Mouse (Mus musculus) T-helper 2 cell (primary cell): Measurements from ENCODE around the gene Msmp.

Experiments used
- in situ Hi-C: fragments of 300-600 bp; cut with MboI, MseI; formaldehyde crosslinking; loops from one replicate; pipeline ENCODE4 v1.15.1; 2025; ENCODE audit warnings: high pct_unique_total_duplicates

Gene Msmp

DNA sequence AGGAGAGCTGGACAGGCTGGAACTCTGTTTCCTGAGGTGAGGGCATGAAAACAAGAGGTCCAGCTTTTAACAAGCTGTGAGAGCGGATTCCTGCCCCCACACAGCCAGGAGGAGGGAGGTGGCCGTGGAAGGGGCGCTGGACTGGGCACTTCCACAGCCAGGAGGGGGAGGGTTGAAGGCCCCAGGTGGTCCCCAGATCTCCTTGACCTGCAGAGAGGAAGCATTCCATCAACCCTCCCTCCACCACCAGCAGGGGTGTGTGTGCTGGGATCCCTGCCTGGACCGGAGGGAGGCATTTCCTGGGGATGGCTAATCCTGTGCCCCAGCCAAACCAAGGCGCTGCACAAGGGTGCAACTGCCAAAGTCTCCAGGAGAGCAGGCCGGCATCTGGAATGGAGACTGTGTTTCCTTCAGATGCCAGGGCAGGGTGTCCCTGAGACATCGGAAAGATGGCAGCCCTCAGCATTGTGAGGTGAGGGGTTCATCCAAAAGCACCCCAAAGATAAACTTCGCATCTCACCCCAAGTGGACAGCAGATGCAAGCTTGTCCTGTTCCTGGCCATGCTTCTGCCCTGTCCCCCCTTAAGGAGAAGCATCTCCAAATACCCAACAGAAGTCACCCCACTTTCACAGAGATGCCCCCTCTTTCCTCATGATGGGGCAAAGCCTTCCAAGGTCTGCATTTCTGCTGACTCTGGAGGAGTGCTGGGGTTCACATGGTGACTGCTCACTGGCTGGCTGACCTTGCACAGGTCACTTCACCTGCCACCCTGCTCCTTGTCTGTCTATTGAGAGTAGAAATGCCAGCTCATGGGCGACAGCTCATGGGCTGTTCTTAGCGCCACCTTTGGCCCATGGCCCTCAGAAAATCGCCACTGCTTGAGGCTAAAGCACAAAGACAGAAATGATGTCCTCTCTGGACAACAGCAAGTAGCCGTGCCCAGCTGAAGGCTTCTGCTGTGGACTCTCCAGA lies at the start of gene Msmp:
TSS of gene Msmp (minus strand) at position 51 of the 973 bp plus-strand sequence.
- in situ Hi-C loops, result no loop called here

DNA sequence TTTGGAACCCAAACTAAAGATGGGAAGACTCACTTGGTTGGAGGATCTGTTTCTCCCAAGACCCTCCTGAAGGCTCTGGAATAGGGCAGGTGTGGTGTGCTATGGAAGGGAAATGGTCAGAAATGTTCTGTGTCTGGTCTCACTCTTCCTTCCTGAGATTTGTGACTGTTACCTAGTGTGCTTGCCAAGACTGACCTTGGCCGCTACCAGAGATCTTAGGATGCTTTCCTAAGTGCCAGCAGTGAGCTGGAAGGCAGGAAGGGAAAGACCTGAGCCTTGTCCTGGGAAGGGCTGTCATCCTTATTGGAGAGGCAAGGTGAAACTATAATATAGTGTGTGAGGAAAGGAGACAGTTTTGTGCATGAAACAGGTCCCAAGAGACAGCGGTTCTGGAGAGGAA lies 49.4 kb upstream of the Msmp start:
- in situ Hi-C loops, result loop anchor here (5.0 to 10.0 kb wide), 2 partner anchors 74 to 191 kb away; partner anchors contain the start of gene Olfr156

DNA sequence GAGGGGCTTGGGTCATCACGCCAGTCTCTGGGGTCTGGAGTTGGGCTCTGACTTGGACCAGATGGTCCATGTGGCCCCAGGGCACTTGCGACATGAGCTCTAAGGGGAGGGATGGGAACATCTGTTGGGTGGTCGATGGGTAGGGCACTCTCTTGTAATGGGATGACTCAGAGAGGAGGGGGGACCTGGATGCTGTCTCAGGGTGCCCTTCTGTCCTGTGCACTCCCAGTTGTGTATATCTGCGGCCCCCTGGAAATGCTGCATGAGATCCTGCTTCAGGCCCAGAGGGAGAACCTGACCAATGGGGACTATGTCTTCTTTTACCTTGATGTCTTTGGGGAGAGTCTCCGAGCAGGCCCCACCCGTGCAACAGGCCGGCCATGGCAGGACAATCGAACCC lies 49.0 kb upstream of the Msmp start:
- in situ Hi-C loops, result loop anchor here (5.0 to 10.0 kb wide), 2 partner anchors 74 to 192 kb away; partner anchors contain the start of gene Olfr156

DNA sequence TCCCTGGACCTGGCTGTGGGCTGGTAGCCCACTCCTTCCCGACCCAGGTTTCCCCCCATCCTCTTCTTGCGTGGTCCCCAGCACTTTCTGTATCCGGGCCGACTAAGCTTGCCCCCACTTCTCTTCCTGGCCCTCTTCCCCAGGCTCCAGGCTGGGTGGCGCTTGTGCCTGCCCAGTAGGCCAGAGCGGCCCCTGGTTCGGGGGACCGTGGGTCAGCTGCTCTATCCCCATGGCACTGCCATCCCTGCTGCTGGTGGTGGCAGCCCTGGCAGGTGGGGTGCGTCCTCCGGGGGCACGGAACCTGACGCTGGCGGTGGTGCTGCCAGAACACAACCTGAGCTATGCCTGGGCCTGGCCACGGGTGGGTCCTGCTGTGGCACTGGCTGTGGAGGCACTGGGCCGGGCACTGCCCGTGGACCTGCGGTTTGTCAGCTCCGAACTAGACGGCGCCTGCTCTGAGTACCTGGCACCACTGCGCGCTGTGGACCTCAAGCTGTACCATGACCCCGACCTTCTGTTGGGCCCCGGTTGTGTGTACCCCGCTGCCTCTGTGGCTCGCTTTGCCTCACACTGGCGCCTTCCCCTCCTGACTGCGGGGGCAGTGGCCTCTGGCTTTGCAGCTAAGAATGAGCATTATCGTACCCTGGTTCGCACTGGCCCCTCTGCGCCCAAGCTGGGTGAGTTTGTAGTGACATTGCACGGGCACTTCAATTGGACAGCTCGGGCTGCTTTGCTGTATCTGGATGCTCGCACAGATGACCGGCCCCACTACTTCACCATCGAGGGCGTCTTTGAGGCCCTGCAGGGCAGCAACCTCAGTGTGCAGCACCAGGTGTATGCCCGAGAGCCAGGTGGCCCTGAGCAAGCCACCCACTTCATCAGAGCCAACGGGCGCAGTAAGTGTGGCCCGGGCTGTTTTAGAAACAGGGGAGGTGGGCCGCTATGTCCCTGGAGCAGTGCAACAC lies 47.9 kb upstream of the Msmp start:
- in situ Hi-C loops, result loop anchor here (5.0 to 10.0 kb wide), 2 partner anchors 75 to 193 kb away; partner anchors contain the start of gene Olfr156

DNA sequence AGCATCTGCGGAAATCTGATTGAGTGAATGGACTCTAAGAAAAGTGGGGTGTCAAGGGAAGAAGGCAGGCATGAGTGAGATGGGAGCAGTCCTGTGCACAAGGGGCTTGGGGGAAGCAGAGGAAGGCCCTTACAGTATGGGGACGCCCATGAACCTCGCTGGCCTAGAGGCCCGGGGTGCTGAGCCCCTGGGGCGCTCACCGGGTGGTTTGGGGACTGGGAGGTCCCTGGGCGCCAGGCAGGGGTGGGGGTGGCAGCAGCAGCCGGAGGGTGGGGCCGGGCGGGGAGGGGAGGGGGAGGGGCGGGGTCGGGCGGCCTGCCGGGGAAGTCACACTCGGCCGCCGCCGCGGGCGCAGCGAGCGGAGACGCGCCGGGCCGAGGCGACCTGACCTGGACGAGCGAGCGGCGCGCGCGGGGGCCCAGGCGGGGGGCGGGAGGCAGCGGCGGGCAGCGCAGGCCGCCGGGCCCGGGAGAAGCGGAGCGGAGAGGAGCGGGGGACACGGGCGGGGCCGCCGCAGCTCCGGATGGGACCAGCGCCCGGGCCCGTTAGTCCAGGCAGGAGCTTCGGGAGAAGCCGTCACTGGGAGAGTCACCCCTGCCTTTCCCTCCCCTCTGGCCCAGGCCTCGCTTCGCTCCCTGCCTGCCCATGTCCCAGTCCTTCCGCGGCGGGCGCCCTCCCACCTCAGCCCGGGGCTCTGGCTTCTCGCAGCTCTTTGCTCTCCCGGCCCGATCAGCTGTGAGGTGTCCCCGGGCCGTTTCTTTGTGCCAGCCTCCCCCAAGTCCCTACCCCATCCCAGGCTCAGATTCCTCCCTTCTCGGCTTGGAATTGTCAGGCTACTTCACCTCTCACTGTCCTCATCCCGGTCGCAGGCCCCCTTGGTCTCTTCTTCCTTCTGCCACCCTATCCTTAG lies 47.0 kb upstream of the Msmp start, which contains the start of gene Npr2:
TSS of gene Npr2 (plus strand) at position 890 of the 910 bp plus-strand sequence.
- in situ Hi-C loops, result loop anchor here (5.0 to 10.0 kb wide), 2 partner anchors 76 to 194 kb away; partner anchors contain the start of gene Olfr156

DNA sequence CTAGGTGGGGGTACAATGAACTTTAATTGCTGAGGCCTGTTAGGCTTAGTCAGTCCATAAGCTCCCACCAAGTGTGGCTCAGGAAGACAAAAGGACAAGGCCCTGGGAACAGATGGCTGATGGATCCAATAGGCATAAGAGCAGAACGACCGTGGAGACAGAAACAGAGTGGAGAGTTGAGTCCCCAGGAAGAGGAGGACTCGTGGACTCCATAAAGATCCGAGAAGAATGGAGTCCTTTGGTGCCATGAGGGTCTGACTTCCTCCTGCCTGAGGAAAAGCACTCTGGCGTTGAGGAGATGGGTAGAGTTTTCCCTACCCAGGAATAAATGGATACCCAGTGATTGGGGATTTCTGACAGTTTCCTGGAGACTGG lies 46.4 kb upstream of the Msmp start:
- in situ Hi-C loops, result loop anchor here (5.0 to 10.0 kb wide), 2 partner anchors 77 to 194 kb away; partner anchors contain the start of gene Olfr156

DNA sequence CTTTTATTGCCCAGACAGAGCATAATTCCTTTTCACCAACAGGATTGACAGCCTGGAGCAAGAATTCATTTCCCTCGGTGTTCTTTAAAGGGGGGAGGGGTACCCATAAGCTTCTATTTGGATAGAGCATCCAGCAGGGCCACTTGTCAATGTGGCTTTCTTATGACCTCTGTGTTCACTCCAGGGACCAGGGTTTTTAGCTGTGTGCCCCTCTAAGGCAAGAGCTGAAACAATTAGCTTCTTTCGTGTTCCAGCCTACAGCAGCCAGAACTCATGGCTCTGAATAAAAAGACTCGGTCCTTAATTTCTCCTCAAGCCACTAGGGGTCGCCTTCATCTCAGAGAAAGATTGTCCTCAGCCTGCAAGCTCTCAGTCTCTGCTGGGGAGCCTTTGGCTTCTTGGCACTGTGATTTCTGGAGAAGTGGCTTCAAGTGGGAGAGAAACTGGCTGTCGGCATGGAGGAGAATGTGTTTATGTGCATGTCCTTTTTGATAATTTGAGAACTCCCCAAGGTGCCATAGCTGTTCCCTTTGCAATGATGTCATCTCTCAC lies 45.8 kb upstream of the Msmp start:
- in situ Hi-C loops, result loop anchor here (5.0 to 10.0 kb wide), 2 partner anchors 77 to 195 kb away; partner anchors contain the start of gene Olfr156

DNA sequence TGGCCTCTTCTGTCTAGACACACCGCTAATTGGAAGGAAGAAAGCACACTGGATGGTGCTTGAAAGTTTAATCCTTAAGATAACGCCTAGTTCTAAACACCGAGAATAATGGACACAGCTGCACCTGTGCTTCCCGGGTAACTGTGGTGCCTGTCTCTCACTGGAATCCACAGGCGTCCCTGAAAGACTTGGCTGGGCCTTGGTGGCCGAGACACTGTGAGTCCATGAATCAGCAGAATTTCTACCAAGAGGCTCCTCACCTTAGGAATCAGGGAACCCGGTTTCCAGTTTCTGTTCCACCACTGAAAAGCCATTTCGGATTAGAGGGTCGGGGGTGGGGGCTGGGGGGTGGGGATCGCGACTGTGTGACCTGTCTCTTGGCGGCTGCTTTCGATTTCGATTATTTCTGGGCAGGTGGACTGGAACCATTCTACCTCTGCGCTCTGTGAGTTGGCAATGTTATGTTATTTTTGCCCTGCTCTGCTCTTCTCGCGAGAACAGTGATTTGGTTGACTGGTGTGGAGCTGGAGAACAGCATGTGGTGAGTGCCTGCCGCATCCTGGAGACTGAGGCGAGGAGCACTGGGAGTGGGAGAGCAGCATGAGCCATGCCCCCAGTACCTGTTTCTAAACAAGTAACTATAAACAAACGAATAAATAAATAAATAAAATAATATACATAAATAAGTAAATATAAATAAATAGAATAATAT lies 45.0 kb upstream of the Msmp start:
- in situ Hi-C loops, result no loop called here

DNA sequence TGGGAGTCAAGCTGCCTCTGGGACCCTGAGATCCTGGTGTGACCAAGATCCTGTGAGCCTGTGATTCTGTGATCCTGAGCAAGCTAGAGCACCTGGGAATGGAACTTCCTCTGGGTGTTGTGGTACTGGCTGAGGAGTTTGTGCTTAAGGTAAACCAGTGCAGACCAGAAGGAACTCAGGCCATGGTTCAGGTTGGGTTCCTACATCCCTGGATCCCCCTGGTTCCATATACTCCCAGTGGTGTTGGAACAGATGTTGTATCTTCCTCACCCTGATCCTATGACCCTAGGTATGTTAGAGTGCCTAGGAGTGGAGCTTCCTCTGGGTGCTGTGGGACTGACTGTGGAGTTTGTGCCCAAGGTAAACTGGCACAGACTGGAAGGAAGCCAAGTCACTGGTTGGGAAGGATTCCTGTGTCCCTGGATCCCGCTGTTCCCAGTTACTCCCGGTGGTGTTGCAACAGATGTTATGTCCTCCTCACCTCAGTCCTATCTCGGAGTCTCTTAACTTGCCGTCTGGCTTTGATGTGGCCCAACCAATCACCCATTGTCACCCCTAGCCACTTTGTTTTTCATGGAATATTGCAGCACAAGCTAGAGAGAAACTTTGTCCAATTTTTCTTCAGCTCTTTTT lies 36.0 kb upstream of the Msmp start:
- in situ Hi-C loops, result no loop called here

DNA sequence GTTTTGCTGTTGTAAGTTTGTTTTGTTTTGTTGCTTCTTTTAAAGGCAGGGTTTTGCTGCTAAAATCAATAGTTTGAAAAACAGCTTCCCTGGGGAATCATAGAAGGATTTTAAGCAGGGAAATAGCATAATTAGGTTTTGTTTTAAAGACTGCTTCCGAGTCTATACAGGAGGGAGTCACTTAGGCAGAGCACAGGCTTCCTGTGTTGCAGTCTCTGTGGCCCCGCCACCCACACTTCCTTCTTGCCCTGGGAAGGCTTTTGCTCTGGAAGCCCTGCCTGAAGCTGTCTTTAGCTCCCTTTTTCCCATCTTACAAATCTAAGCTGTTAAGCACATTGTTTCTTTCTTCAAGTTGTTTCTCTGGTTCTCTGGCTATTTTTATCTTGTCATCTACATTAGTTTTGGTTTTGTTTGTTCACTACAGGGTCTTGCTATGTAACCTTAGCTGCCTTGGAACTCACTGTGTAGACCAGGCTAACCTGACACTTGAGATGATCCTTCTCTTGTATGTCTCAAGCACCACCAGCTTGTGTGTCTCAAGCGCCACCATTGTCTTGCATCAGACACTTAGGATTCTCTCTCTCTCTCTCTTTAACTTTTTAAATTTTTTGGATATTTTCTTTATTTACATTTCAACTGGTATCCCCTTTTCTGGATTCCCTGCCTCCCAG lies 28.9 kb upstream of the Msmp start:
- in situ Hi-C loops, result no loop called here

DNA sequence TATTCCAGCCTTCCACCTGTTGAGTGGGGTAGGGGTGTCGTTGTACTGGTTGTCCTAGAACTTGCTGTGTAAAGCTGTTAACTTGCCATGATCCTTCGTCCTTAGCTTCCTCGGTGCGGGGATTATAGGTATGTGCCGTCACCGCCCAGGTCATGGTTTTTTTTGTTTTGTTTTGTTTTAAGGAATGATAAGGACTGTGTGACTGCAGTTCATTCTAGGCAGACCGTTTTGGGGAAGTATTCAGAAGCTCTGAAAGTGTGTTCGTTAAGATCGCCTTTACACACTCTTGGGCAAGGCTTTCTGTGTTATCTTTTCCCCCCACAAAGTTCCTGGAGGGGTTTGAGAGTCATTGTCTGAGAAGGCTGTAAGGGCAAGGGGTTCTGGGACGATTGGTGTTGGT lies 28.2 kb upstream of the Msmp start:
- in situ Hi-C loops, result no loop called here

DNA sequence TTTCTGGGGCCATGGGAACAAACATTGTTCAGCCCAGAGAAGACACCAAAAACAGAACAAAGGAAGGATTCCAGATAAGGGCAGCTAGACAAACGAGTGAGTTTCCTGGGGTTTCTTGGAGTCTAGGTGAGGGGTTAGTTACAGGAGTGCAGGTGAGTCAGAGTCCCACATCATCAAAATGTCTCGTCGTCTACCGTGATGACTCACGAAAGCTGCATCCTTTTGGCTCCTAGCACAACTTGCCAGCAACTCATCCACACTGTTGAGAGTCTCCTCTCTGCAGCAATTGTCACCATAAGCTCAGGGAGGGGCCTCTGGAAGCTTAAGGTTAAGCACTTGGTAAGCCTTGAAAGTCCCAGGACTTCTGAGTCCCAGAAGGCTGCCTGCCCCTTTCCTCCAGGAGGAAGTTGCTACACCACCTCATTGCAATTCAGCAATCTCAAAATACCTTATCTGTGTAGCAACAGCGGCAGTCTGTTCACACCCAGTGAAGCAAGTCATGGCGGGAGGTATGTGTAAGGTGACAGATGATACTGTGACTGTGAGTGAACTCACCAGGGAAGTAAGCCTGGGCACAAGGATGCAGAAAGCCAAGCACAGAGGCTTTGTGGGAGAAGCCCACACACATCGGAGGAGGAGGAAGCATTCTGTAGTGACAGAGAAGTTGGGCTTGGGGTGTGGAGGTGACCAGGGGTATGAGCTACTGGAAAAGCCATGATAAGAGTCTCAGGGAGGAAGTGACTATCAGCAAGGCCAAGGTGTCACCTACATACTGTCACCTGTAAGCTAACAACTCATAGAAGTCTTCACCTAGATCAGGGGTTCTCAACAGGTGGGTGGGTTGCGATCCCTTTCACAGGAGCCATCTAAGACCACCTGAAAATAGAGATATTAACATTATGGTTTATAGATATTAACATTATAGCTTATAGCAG lies 20.7 kb upstream of the Msmp start:
- in situ Hi-C loops, result no loop called here

DNA sequence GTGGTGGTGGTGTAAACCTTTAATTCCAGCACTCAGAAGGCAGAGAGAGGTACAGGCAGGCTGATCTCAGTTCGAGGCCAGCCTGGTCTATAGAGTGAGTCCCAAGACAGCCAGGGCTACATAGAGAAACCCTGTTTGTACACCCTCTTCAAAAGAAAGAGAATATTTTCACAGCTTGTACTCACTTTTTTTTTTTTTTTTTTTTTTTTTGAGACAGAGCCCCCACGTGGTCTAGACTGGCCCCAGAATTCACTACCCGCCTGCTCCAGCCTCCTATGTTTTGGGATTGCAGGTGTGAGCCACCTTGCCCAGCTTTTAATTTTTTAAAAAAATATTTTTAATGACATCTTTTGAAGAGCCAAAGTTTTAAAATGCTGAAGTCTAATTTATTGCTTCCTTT lies 19.8 kb upstream of the Msmp start:
- in situ Hi-C loops, result no loop called here

DNA sequence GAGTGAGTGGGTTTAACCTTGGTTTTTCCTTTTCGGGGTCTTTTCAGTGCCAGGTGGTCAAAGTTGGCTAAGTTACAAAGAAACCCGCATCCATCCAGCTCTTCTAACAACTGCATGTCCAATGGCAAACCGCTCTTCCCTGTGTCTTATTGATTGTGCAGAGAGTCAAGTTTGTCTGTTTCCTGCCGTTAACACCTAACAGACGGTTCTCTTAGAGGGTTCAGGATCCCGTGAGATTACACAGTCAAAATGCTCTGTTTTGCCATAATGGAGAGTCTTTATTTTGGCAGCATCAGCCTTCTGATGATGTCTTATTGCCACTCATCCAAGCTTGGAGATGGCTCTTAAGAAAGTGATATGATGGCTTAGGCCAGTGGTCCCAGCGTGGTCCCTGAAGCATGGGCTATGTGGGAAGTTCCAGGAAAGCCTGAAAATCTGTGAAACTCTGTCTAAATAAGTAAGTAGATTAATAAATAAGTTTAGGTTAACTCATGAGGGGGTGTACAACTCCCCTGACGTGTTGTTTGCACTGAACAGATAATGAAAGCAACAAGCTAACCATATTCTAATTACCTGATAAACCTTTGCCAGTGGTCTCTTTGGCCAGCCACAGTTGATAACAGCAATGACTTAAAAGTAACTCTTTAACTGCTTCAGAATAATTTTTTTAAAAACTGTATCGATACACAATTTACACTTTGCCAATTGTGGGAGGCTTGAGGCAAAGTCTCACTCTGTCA lies 16.1 kb upstream of the Msmp start:
- in situ Hi-C loops, result no loop called here

DNA sequence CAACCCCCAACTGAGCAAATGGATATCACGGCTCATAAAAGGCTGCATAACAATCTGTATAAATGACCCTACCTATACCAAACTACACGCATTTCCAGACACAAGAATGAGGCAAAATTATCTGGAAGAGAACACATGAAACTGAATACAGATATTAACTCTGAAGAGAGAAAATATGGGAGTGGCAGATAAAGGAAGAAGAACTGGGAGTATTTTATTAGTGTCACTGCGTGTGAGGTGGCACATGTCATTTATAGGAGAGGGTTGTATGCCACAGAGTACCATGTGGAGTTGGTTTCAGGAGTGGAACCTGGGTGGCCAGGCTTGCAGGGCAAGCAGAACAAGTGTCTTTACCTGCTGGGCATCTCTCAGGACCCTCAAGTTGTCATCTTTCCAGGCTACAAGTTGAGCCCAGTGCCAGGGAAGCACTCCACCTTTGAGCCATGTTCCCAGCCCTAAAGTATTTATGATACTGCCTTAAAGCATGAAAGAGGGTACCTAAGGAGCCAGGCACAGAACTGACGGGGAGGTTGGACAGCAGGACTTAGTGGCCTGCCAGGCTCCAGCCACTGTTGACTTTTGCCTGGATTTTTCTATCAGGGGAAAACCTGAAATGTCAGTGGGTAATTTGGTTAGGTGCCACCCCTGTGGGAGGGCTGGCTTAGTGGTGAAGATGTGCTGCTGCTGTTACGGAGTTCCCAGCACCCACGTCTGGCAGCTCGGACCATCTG lies 14.5 kb upstream of the Msmp start:
- in situ Hi-C loops, result no loop called here

DNA sequence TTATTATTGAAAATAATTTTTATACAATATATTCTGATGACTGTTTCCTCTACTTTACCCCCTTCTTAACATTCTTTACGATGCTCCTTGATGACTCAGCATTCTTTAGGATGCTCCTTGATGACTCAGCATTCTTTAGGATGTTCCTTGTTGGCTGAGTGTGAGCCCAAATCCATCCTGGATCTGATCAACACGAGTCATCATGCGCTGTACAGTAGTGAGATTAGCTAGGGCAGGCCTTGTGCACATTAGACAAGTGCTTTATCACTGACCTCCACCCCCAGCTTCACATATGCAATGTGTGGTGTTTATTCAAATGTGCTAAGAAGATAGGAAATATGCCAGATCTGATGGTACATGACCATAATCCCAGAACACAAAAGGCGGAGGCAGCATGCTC lies 13.9 kb upstream of the Msmp start:
- in situ Hi-C loops, result no loop called here
